Mouse (Mus musculus) retina, postnatal 7 days (tissue): ENCODE measurements at regions not wholly inside any gene's neighbourhood (a gene's known extent, or its start where the extent isn't known, plus 50 kb on each side); places are given as distances from the start of the nearest gene placed in this dataset.

Source experiments
- DNase-seq: peaks from one replicate; pipeline ENCODE4 v3.0.0-alpha.2; 2012; ENCODE audit warnings: low read depth, low spot score

DNA sequence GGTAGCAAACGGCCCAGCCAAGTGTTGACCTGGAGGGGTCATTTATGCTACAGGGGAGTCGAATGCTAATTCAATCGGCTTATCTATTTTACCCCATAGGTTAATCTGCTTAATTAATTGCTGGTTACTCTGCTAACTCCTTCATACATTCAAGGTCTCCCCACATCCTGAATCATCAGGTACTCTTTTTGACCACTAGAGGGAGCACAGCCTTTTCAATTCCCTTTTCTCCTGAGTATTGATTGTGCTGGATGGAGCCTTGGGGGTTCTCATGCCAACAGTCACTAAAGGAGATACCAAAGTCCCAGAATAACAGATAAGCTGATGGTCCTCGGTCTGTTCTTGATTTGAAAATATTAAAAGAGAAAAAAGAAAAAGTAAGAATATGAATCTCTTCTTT is 126.8 kb downstream of the Polr2m start:
- DNase-seq = peak; percentile 32

GRCm38 (mm10) chr9:71355721-71356120 is 130.0 kb downstream of the Polr2m start:
- no peak for DNase-seq
